Mouse (Mus musculus): ENCODE measurements at regions not wholly inside any gene's neighbourhood (a gene's known extent, or its start where the extent isn't known, plus 50 kb on each side); places are given as distances from the start of the nearest gene placed in this dataset.
"Not testable (repeated sequence)": the region's sequence is repeated elsewhere in the genome, so short reads cannot be mapped to it uniquely, and the experiment has no call there.

DNA sequence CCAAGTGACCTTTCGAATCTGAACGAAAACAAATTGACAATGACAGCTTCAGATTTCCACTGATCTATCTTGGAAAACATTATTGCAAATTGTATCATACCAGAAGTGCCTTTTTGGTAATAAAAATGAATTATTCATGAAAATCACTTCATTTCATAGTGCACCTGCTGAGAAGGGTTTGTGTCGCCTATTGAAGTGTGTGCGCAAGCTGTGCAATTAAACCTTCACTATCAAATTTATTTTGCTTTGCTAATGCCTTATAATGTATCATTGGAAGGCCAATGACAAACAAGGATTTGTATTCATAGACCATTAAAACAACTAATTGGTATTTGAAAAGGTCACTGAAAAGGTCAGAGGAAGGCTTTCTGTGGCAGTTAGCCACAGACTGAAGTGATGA, 224.8 kb upstream of the Zfp960 start:
- no peaks in the 10 kb centered on the region for H3K27me3 ChIP-seq (replicated peaks; ENCODE audit: control insufficient read depth, insufficient read depth, low read length)
- 88% methylated on average over 4 of the region's 4 CpGs for WGBS
- no peak overlapping the region for H3K4me3 ChIP-seq (ENCODE audit: low read length)

GRCm38 (mm10) chr17:16860771-16861170, 203.1 kb upstream of the Zfp960 start:
- H3K4me1 ChIP-seq (ENCODE audit: control insufficient read depth, insufficient read depth, low read length), result no peaks in the 10 kb centered on the region
- H3K4me3 ChIP-seq (ENCODE audit: low read length), result no peak overlapping the region
- no peaks in the 10 kb centered on the region for H3K9me3 ChIP-seq (ENCODE audit: control insufficient read depth, low read length)
- H3K9ac ChIP-seq (ENCODE audit: low read depth, low read length), result no peak overlapping the region
- H3K27me3 ChIP-seq (replicated peaks; ENCODE audit: control insufficient read depth, insufficient read depth, low read length), result no peaks in the 10 kb centered on the region
- 40% methylated on average over 1 of the region's 1 CpGs for WGBS
- no peak overlapping the region for H3K4me2 ChIP-seq (ENCODE audit: low read depth, low read length)
- H3K36me3 ChIP-seq (ENCODE audit: control insufficient read depth, insufficient read depth, low read length), result no peaks in the 10 kb centered on the region
- H3K27ac ChIP-seq (ENCODE audit: low read length), result no peak overlapping the region
- no peak for ATAC-seq

More for the DNA sequence above, 224.8 kb upstream of the Zfp960 start:
- no peaks in the 10 kb centered on the region for H3K9me3 ChIP-seq (ENCODE audit: control insufficient read depth, low read length)
- no peak overlapping the region for H3K9ac ChIP-seq (ENCODE audit: low read depth, low read length)
- H3K4me2 ChIP-seq (ENCODE audit: low read depth, low read length), result no peak overlapping the region
- ATAC-seq, result no peak
- no peaks in the 10 kb centered on the region for H3K4me1 ChIP-seq (ENCODE audit: control insufficient read depth, insufficient read depth, low read length)
- H3K27ac ChIP-seq (ENCODE audit: low read length), result no peak overlapping the region
- H3K36me3 ChIP-seq (ENCODE audit: control insufficient read depth, insufficient read depth, low read length), result no peaks in the 10 kb centered on the region

GRCm38 (mm10) chr17:16900791-16901190, 163.1 kb upstream of the Zfp960 start:
- Histone ChIP-seq H3K27me3 (replicated peaks; ENCODE audit: control insufficient read depth, insufficient read depth, low read length) (no peaks in the 10 kb centered on the region), H3K27ac (ENCODE audit: low read length) (no peak overlapping the region), H3K4me1 (ENCODE audit: control insufficient read depth, insufficient read depth, low read length) (no peaks in the 10 kb centered on the region), H3K9ac (ENCODE audit: low read depth, low read length) (no peak overlapping the region), H3K4me3 (ENCODE audit: low read length) (no peak overlapping the region), H3K9me3 (ENCODE audit: control insufficient read depth, low read length) (no peaks in the 10 kb centered on the region), H3K4me2 (ENCODE audit: low read depth, low read length) (no peak overlapping the region), H3K36me3 (ENCODE audit: control insufficient read depth, insufficient read depth, low read length) (no peaks in the 10 kb centered on the region)
- WGBS, result 67% methylated on average over 2 of the region's 2 CpGs
- no peak for ATAC-seq

DNA sequence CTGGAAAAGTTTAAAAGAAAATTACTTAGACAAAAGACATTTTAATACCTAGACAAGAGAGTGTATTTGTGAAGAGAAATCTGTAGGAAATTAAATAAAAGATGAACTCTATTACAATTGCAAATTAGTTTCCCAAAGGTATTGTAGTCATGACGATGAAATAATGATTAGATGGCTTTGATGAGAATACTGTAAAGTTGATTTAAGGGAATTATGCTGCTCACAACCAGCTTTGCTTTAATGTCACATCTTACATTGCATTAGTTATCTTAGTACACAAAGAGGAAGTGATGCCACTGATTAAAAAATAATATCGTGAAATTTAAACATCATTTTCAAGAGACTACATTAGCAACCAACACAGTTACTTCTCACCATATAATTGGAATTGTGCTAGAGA, 145.7 kb upstream of the Zfp960 start:
- no peaks in the 10 kb centered on the region for H3K4me1 ChIP-seq (ENCODE audit: control insufficient read depth, insufficient read depth, low read length)
- no peaks in the 10 kb centered on the region for H3K36me3 ChIP-seq (ENCODE audit: control insufficient read depth, insufficient read depth, low read length)
- no peaks in the 10 kb centered on the region for H3K9me3 ChIP-seq (ENCODE audit: control insufficient read depth, low read length)
- no peak overlapping the region for H3K9ac ChIP-seq (ENCODE audit: low read depth, low read length)
- no peaks in the 10 kb centered on the region for H3K27me3 ChIP-seq (replicated peaks; ENCODE audit: control insufficient read depth, insufficient read depth, low read length)
- H3K4me2 ChIP-seq (ENCODE audit: low read depth, low read length), result no peak overlapping the region
- no peak for ATAC-seq
- no peak overlapping the region for H3K27ac ChIP-seq (ENCODE audit: low read length)
- no peak overlapping the region for H3K4me3 ChIP-seq (ENCODE audit: low read length)
- 94% methylated on average over 2 of the region's 2 CpGs for WGBS

DNA sequence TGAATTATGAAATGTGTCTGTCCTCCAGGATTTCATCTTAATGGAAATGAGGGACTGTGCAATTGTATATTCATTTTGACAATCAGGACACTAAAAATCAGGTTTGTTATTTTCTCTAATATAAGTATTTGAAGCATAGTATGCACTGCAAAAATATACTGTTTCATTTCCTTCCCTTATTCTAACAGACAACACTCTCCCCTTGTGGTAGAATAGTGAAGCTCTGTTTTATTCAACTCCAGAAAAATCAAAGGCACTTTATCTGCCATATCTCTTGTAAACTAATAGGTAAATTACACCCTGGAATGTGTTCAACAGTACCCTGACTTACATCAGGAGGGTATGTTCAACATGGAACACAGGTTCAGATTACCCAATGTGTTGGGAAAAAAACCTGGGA, 137.7 kb upstream of the Zfp960 start:
- no peaks in the 10 kb centered on the region for H3K4me1 ChIP-seq (ENCODE audit: control insufficient read depth, insufficient read depth, low read length)
- H3K4me2 ChIP-seq (ENCODE audit: low read depth, low read length), result no peak overlapping the region
- no peak overlapping the region for H3K9ac ChIP-seq (ENCODE audit: low read depth, low read length)
- ATAC-seq, result no peak
- no peaks in the 10 kb centered on the region for H3K9me3 ChIP-seq (ENCODE audit: control insufficient read depth, low read length)
- no peaks in the 10 kb centered on the region for H3K27me3 ChIP-seq (replicated peaks; ENCODE audit: control insufficient read depth, insufficient read depth, low read length)
- no peaks in the 10 kb centered on the region for H3K36me3 ChIP-seq (ENCODE audit: control insufficient read depth, insufficient read depth, low read length)
- no peak overlapping the region for H3K27ac ChIP-seq (ENCODE audit: low read length)
- no peak overlapping the region for H3K4me3 ChIP-seq (ENCODE audit: low read length)

- Histone ChIP-seq H3K4me3 (ENCODE audit: low read length) (peak overlapping the region; percentile 56), H3K27ac (ENCODE audit: low read length) (0 out of 2 replicates have a peak overlapping the region, but pooled peaks have one; percentile 37), H3K9ac (ENCODE audit: low read depth, low read length) (peak overlapping the region; percentile 59)
- H3K9me3 ChIP-seq (ENCODE audit: control insufficient read depth, low read length); H3K36me3 ChIP-seq (ENCODE audit: control insufficient read depth, insufficient read depth, low read length); H3K4me2 ChIP-seq (ENCODE audit: low read depth, low read length); H3K27me3 ChIP-seq (replicated peaks; ENCODE audit: control insufficient read depth, insufficient read depth, low read length); H3K4me1 ChIP-seq (ENCODE audit: control insufficient read depth, insufficient read depth, low read length): not testable (repeated sequence)
- WGBS, result 2% methylated on average over 22 of the region's 26 CpGs
- ATAC-seq, result peak; percentile 100
These were observed 112.6 kb upstream of the Zfp960 start for GRCm38 (mm10) chr17:16951092-16952016.

DNA sequence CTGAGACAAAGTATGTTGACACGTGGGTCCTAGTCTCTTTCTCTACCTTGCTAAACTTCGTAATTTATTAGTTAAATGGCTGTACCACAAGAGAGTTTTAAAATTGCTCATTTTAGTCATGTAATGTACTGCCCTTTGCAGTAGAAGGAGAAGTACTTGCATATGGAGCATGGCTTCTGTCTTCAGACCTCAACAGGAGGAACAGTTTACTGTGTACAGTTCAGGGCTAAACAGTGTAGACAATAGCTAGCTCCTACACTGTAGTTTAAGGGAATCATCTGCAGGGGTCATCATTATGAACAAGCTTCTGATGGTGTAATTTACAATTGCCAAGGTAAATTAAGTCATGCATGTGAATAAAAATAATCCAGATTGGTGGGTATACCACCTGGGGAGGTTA, 111.8 kb upstream of the Zfp960 start:
- H3K9ac ChIP-seq (ENCODE audit: low read depth, low read length); H3K27ac ChIP-seq (ENCODE audit: low read length); ATAC-seq; H3K4me3 ChIP-seq (ENCODE audit: low read length); H3K9me3 ChIP-seq (ENCODE audit: control insufficient read depth, low read length); H3K4me1 ChIP-seq (ENCODE audit: control insufficient read depth, insufficient read depth, low read length); H3K27me3 ChIP-seq (replicated peaks; ENCODE audit: control insufficient read depth, insufficient read depth, low read length); H3K36me3 ChIP-seq (ENCODE audit: control insufficient read depth, insufficient read depth, low read length): not testable (repeated sequence)
- WGBS, result 34% methylated on average over 2 of the region's 2 CpGs
- H3K4me2 ChIP-seq (ENCODE audit: low read depth, low read length), result 0 out of 2 replicates have a peak overlapping the region, but pooled peaks have one; percentile 19

- H3K36me3 ChIP-seq (ENCODE audit: control insufficient read depth, insufficient read depth, low read length); H3K4me1 ChIP-seq (ENCODE audit: control insufficient read depth, insufficient read depth, low read length); H3K27ac ChIP-seq (ENCODE audit: low read length); H3K9ac ChIP-seq (ENCODE audit: low read depth, low read length); H3K4me2 ChIP-seq (ENCODE audit: low read depth, low read length); H3K4me3 ChIP-seq (ENCODE audit: low read length); H3K9me3 ChIP-seq (ENCODE audit: control insufficient read depth, low read length); H3K27me3 ChIP-seq (replicated peaks; ENCODE audit: control insufficient read depth, insufficient read depth, low read length); ATAC-seq: not testable (repeated sequence)
- WGBS, result 81% methylated on average over 21 of the region's 21 CpGs
These were observed 66.7 kb upstream of the Zfp960 start for GRCm38 (mm10) chr17:16997241-16997640.

GRCm38 (mm10) chr17:17004632-17005265, 59.2 kb upstream of the Zfp960 start:
- WGBS, result 1% methylated on average over 16 of the region's 16 CpGs
- H3K9ac ChIP-seq (ENCODE audit: low read depth, low read length), result peak overlapping the region; percentile 64
- H3K4me3 ChIP-seq (ENCODE audit: low read length), result peak overlapping the region; percentile 52

More at GRCm38 (mm10) chr17:17004632-17005265, 59.2 kb upstream of the Zfp960 start:
- H3K9me3 ChIP-seq (ENCODE audit: control insufficient read depth, low read length); H3K36me3 ChIP-seq (ENCODE audit: control insufficient read depth, insufficient read depth, low read length); H3K4me1 ChIP-seq (ENCODE audit: control insufficient read depth, insufficient read depth, low read length); H3K27me3 ChIP-seq (replicated peaks; ENCODE audit: control insufficient read depth, insufficient read depth, low read length): not testable (repeated sequence)
- Histone ChIP-seq H3K27ac (ENCODE audit: low read length) (0 out of 2 replicates have a peak overlapping the region, but pooled peaks have one; percentile 10), H3K4me2 (ENCODE audit: low read depth, low read length) (0 out of 2 replicates have a peak overlapping the region, but pooled peaks have one; percentile 49)
- peak; percentile 100 for ATAC-seq

Measured in intestine, embryonic 16.5 days (tissue).